1 mouse cellular context compared by ENCODE assay signal in genomic region chr7:4811131-4811530, GRCm38 (mm10).
TF ChIP-seq lines count a peak whose summit lies in the region.

No protein-coding gene starts in this region.

TF ChIP-seq in MEL, 35 proteins besides CTCF, POLR2A, EP300 and RAD21:
- TF ChIP-seq SIN3A (IDR thresholded peaks at IDR 0.05; ENCODE audit: low read length) = peak; percentile 41; the same call in 1 of the 2 replicates
TF ChIP-seq in MEL: peak in this region for 1; not testable (repeated sequence) for 34.
